Mouse (Mus musculus) midbrain, embryonic 16.5 days (tissue): ENCODE measurements at regions not wholly inside any gene's neighbourhood (a gene's known extent, or its start where the extent isn't known, plus 50 kb on each side); places are given as distances from the start of the nearest gene placed in this dataset.

ENCODE experiments used
- ATAC-seq: fragments of 200-750 bp; cut with Nextera tagmentation; 2 replicates; pipeline ENCODE4 v1.8.0; 2017; ENCODE audit warnings: moderate TSS enrichment
- H3K27ac ChIP-seq: fragments of 300-500 bp; sonication (generic); 2 replicates; pipeline ENCODE4 v1.5.1; 2014; ENCODE audit warnings: mild to moderate bottlenecking, low read length, mixed read lengths
- H3K27me3 ChIP-seq: fragments of 300-500 bp; sonication (generic); 2 replicates; pipeline ENCODE4 v1.6.1; 2014; ENCODE audit warnings: low read depth, low read length, mixed read lengths; ENCODE audit not compliant: control insufficient read depth, insufficient read depth
- H3K36me3 ChIP-seq: fragments of 300-500 bp; sonication (generic); 2 replicates; pipeline ENCODE4 v1.6.1; 2014; ENCODE audit warnings: mild to moderate bottlenecking, low read length, moderate library complexity, mixed read lengths; ENCODE audit not compliant: control insufficient read depth, insufficient read depth
- H3K4me1 ChIP-seq: fragments of 300-500 bp; sonication (generic); 2 replicates; pipeline ENCODE4 v1.6.1; 2014; ENCODE audit warnings: mild to moderate bottlenecking, low read length, mixed read lengths; ENCODE audit not compliant: control insufficient read depth, insufficient read depth
- H3K4me2 ChIP-seq: fragments of 300-500 bp; sonication (generic); 2 replicates; pipeline ENCODE4 v1.6.1; 2014; ENCODE audit warnings: mild to moderate bottlenecking, low read length, mixed read lengths
- H3K4me3 ChIP-seq: fragments of 300-500 bp; sonication (generic); 2 replicates; pipeline ENCODE4 v1.5.1; 2014; ENCODE audit warnings: low read depth, mild to moderate bottlenecking, low read length, moderate library complexity, mixed read lengths
- H3K9ac ChIP-seq: fragments of 300-500 bp; sonication (generic); 2 replicates; pipeline ENCODE4 v1.6.1; 2014; ENCODE audit warnings: low read depth, low read length, mixed read lengths
- H3K9me3 ChIP-seq: fragments of 300-500 bp; sonication (generic); replicated peaks from 2 replicates; pipeline ENCODE4 v1.6.1; 2014; ENCODE audit warnings: mild to moderate bottlenecking, low read length, mixed read lengths; ENCODE audit not compliant: control insufficient read depth, poor library complexity, severe bottlenecking
- WGBS: fragments of 180-500 bp; shearing (Covaris S2); extraction: QIAGEN DNeasy Blood & Tissue Kit; methylation state at CpG from one replicate; pipeline ENCODE4 v1.1.7; 2014; 5-methylcytosine and 5-hydroxymethylcytosine counted together

GRCm38 (mm10) chr1:63929362-63930125, 160.5 kb upstream of the 4933402D24Rik start:
- Histone ChIP-seq H3K4me2 (no peak overlapping the region), H3K9ac (no peak overlapping the region), H3K4me1 (peaks cover 2% of the 10 kb centered on the region; the same call in 1 of the 2 replicates), H3K36me3 (no peaks in the 10 kb centered on the region), H3K4me3 (no peak overlapping the region), H3K9me3 (no peaks in the 10 kb centered on the region), H3K27ac (no peak overlapping the region), H3K27me3 (no peaks in the 10 kb centered on the region; the same call in 1 of the 2 replicates)
- WGBS, result 89% methylated on average over 4 of the region's 4 CpGs
- no peak for ATAC-seq

- H3K4me2 ChIP-seq, result no peak overlapping the region
- H3K9me3 ChIP-seq, result no peaks in the 10 kb centered on the region
- peaks cover 2% of the 10 kb centered on the region; the same call in 1 of the 2 replicates for H3K4me1 ChIP-seq
- H3K36me3 ChIP-seq, result no peaks in the 10 kb centered on the region
- ATAC-seq, result no peak
- H3K27me3 ChIP-seq, result no peaks in the 10 kb centered on the region; the same call in 1 of the 2 replicates
- no peak overlapping the region for H3K4me3 ChIP-seq
- no peak overlapping the region for H3K27ac ChIP-seq
- H3K9ac ChIP-seq, result no peak overlapping the region
- 81% methylated on average over 5 of the region's 5 CpGs for WGBS
Observed at GRCm38 (mm10) chr1:63928850-63929249, 159.8 kb upstream of the 4933402D24Rik start.

DNA sequence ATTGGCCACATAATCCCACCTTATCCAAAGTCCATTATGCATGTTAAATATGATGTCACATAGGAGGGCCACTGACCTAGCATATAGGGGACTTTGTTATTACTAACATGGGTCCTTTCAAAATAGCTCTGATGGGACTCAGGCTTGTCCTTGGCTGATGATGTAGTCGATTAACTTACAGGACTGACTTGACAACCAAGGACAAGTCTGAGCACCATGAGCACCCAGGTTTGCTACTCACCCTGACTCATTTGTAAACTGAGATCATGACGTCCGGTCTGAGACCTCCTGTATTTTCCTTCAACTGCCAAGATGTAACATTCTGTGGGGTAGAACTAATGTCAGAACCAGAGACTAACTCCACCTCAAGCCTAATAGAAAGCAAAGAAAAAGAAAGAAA, 159.3 kb upstream of the 4933402D24Rik start:
- Histone ChIP-seq H3K9me3 (no peaks in the 10 kb centered on the region), H3K27me3 (no peaks in the 10 kb centered on the region; the same call in 1 of the 2 replicates), H3K4me3 (no peak overlapping the region), H3K27ac (no peak overlapping the region), H3K36me3 (no peaks in the 10 kb centered on the region), H3K9ac (no peak overlapping the region), H3K4me2 (no peak overlapping the region), H3K4me1 (peaks cover 2% of the 10 kb centered on the region; the same call in 1 of the 2 replicates)
- ATAC-seq, result no peak
- whole genome bisulfite sequencing, result 93% methylated on average over 3 of the region's 3 CpGs

DNA sequence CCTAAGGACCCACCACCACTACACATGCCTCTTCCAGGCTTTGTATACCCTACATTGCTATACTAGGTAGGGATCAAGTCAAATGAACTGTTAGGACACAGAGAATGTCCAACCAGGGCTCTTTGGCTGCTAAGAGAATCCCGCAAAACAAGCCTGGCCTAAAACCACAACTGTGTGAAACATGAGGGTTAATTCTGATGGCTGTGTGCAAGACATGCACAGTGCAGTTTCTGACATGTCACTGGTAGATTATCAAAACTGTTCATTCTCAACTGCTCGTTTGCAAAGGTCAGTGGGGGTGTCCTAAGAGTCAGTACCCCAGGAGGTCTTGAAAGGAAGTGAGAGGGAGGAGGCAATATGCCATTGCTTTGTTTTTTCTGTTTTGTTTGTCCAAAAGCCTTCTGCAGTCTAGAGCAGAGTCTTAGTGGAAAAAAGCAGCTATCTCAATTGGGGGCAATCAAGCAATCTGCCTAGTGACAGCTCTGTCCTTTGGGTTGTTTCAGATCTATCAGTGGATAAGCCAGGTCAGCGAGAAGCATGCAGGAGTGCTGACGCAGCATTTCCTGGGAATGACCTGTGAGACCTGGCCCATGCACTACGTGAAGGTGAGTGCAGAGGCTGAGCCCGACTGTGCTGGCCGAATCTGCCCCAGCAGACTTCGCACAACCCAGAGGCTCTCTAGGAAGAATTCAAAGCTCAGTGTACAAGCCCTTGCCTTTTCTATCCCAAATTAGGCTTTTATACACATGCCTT, 151.3 kb upstream of the 4933402D24Rik start:
- H3K9ac ChIP-seq, result no peak overlapping the region
- H3K4me2 ChIP-seq, result no peak overlapping the region
- no peak for ATAC-seq
- no peaks in the 10 kb centered on the region for H3K9me3 ChIP-seq
- no peaks in the 10 kb centered on the region for H3K36me3 ChIP-seq
- H3K4me3 ChIP-seq, result no peak overlapping the region
- no peaks in the 10 kb centered on the region for H3K4me1 ChIP-seq
- no peaks in the 10 kb centered on the region for H3K27me3 ChIP-seq
- no peak overlapping the region for H3K27ac ChIP-seq
- WGBS, result 67% methylated on average over 8 of the region's 8 CpGs

DNA sequence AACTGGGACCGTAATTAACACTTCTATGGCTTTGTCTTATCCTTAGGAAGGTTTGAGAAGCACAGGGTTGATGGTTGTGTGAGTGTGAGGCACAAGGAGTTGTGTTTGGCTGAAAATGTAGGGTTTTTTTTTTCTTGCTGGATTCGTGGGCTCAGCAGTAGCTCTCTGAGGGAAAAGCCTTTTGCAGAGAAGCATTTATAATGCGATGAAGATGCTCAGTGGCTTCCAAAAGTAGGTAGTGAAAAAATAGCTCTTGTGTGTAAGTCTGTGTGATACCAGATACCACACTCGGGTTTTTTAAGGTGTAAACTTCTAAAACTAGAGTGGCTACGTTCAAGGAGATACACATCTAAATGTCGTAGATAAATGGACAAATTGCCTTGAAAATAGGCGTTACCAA, 149.1 kb upstream of the 4933402D24Rik start:
- ATAC-seq, result no peak
- WGBS, result 81% methylated on average over 7 of the region's 7 CpGs
- no peaks in the 10 kb centered on the region for H3K36me3 ChIP-seq
- no peaks in the 10 kb centered on the region for H3K27me3 ChIP-seq
- no peak overlapping the region for H3K4me2 ChIP-seq
- no peaks in the 10 kb centered on the region for H3K9me3 ChIP-seq
- no peak overlapping the region for H3K27ac ChIP-seq
- H3K9ac ChIP-seq, result no peak overlapping the region
- no peak overlapping the region for H3K4me3 ChIP-seq
- no peaks in the 10 kb centered on the region for H3K4me1 ChIP-seq

- Histone ChIP-seq H3K9me3 (no peaks in the 10 kb centered on the region), H3K4me2 (no peak overlapping the region), H3K27ac (no peak overlapping the region), H3K4me3 (no peak overlapping the region), H3K9ac (no peak overlapping the region), H3K4me1 (no peaks in the 10 kb centered on the region), H3K36me3 (no peaks in the 10 kb centered on the region), H3K27me3 (no peaks in the 10 kb centered on the region)
- WGBS, result 65% methylated on average over 7 of the region's 7 CpGs
- no peak for ATAC-seq
Observed at GRCm38 (mm10) chr1:63916907-63917650, 148.0 kb upstream of the 4933402D24Rik start.

DNA sequence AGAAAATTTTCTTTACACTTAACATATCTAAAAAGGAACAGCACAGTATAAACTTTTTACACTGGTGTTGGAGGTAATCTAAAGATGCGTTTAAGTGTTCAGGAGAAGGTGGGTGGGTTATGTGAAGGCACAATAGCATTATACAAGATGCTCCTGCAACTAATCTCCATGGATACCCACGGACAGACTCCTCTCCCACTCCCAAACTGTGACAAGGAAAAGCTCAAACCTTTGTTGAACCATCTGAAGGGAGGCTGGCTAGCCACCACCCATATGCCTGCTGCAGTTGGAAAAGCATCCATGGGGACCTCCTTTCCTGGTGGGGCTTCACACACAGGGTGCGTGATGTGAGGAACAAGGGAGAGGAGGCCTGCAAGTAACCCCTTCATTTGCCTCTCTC, 141.7 kb upstream of the 4933402D24Rik start:
- H3K9me3 ChIP-seq, result no peaks in the 10 kb centered on the region
- WGBS, result 83% methylated on average over 3 of the region's 3 CpGs
- H3K9ac ChIP-seq, result no peak overlapping the region
- H3K4me1 ChIP-seq, result no peaks in the 10 kb centered on the region
- H3K4me3 ChIP-seq, result no peak overlapping the region
- no peak overlapping the region for H3K4me2 ChIP-seq
- H3K27me3 ChIP-seq, result no peaks in the 10 kb centered on the region
- H3K27ac ChIP-seq, result no peak overlapping the region
- no peaks in the 10 kb centered on the region for H3K36me3 ChIP-seq
- ATAC-seq, result no peak

GRCm38 (mm10) chr1:63909191-63909590, 140.1 kb upstream of the 4933402D24Rik start:
- Histone ChIP-seq H3K36me3 (no peaks in the 10 kb centered on the region), H3K27ac (no peak overlapping the region), H3K9me3 (no peaks in the 10 kb centered on the region), H3K9ac (no peak overlapping the region), H3K4me2 (no peak overlapping the region), H3K4me3 (no peak overlapping the region), H3K27me3 (no peaks in the 10 kb centered on the region), H3K4me1 (no peaks in the 10 kb centered on the region)
- 87% methylated on average over 2 of the region's 2 CpGs for WGBS
- ATAC-seq, result no peak
